Mouse (Mus musculus) stomach, embryonic 15.5 days (tissue): ENCODE measurements around the gene Nr4a2. TPM values are rescaled to one million over a fixed set of nuclear protein-coding genes. Genes with fewer than 3 reads are reported as not detected.

ENCODE experiments used
- ATAC-seq: fragments of 200-750 bp; cut with Nextera tagmentation; 2 replicates; pipeline ENCODE4 v1.8.0; 2017; ENCODE audit warnings: low read depth, moderate number of reproducible peaks, moderate TSS enrichment; ENCODE audit not compliant: insufficient read depth, low FRiP score
- H3K27ac ChIP-seq: fragments of 300-500 bp; sonication (generic); 2 replicates; pipeline ENCODE4 v1.5.1; 2015; ENCODE audit warnings: mild to moderate bottlenecking, inconsistent platforms
- H3K27me3 ChIP-seq: fragments of 300-500 bp; sonication (generic); replicated peaks from 2 replicates; pipeline ENCODE4 v1.6.1; 2015; ENCODE audit warnings: inconsistent platforms
- H3K36me3 ChIP-seq: fragments of 300-500 bp; sonication (generic); 2 replicates; pipeline ENCODE4 v1.6.1; 2015; ENCODE audit warnings: inconsistent platforms
- H3K4me1 ChIP-seq: fragments of 300-500 bp; sonication (generic); 2 replicates; pipeline ENCODE4 v1.6.1; 2015; ENCODE audit warnings: inconsistent platforms
- H3K4me2 ChIP-seq: fragments of 300-500 bp; sonication (generic); 2 replicates; pipeline ENCODE4 v1.6.1; 2015; ENCODE audit warnings: mild to moderate bottlenecking, inconsistent platforms
- H3K4me3 ChIP-seq: fragments of 300-500 bp; sonication (generic); replicated peaks from 2 replicates; pipeline ENCODE4 v1.5.1; 2015; ENCODE audit warnings: inconsistent platforms
- H3K9ac ChIP-seq: fragments of 300-500 bp; sonication (generic); 2 replicates; pipeline ENCODE4 v1.6.1; 2015; ENCODE audit warnings: inconsistent platforms
- H3K9me3 ChIP-seq: fragments of 300-500 bp; sonication (generic); 2 replicates; pipeline ENCODE4 v1.6.1; 2016; ENCODE audit warnings: inconsistent platforms
- WGBS: fragments of 180-500 bp; shearing (Covaris S2); methylation state at CpG from one replicate; pipeline ENCODE4 v1.1.7; 2015; 5-methylcytosine and 5-hydroxymethylcytosine counted together
- polyA plus RNA-seq: library from polyadenylated mRNA; unstranded; fragments of >200 nt; fragmentation: Nextera tagmentation; extraction: Ambion mirVana; gene quantifications from 2 replicates; pipeline ENCODE4 v1.2.1, GENCODE M21; 2015

Nr4a2 gene
- polyA plus RNA-seq, 1 experiment from 2014 or later = 7.0 TPM

DNA sequence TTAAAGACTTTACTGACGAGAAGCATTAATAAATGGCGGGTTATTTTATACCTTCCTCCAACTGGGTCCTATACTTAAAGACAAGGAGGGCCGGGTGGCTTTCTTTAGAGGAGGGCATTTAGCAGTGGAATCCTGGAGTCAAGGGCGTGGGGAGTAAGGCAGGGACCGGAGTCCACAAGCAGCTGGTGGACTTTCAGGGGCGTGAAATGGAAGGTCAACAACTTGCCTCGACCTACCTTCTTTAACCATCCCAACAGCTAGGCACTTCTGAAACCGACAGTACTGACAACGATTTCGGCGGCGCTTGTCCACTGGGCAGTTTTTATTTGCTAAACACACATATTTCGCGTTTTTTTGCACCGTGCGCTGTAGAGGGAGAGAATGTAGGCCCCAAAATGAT lies 13.4 kb downstream of the Nr4a2 start:
- H3K4me2 ChIP-seq = no peak overlapping the region
- 54% methylated on average over 16 of the region's 16 CpGs for WGBS
- H3K9me3 ChIP-seq = no peaks in the 10 kb centered on the region
- H3K4me1 ChIP-seq = peaks cover 4% of the 10 kb centered on the region; the same call in 1 of the 2 replicates
- H3K4me3 ChIP-seq = no peak overlapping the region
- no peak for ATAC-seq
- H3K36me3 ChIP-seq = no peaks in the 10 kb centered on the region
- no peak overlapping the region for H3K27ac ChIP-seq
- H3K27me3 ChIP-seq = peaks cover 55% of the 10 kb centered on the region
- H3K9ac ChIP-seq = no peak overlapping the region

- Histone ChIP-seq H3K27ac (no peak overlapping the region), H3K9me3 (no peaks in the 10 kb centered on the region), H3K4me1 (no peaks in the 10 kb centered on the region), H3K9ac (no peak overlapping the region), H3K4me2 (no peak overlapping the region), H3K4me3 (no peak overlapping the region), H3K27me3 (peaks cover 58% of the 10 kb centered on the region), H3K36me3 (no peaks in the 10 kb centered on the region)
- ATAC-seq = no peak
- WGBS = 29% methylated on average over 14 of the region's 14 CpGs
Measured at GRCm38 (mm10) chr2:57109926-57110325, 13.9 kb downstream of the Nr4a2 start.

- 46% methylated on average over 11 of the region's 11 CpGs for WGBS
- Histone ChIP-seq H3K9me3 (no peaks in the 10 kb centered on the region), H3K9ac (no peak overlapping the region), H3K27me3 (peaks cover 64% of the 10 kb centered on the region), H3K27ac (no peak overlapping the region), H3K4me3 (no peak overlapping the region), H3K4me1 (no peaks in the 10 kb centered on the region), H3K4me2 (no peak overlapping the region), H3K36me3 (no peaks in the 10 kb centered on the region)
- no peak for ATAC-seq
Measured at GRCm38 (mm10) chr2:57109301-57109700, 14.5 kb downstream of the Nr4a2 start.

- no peak overlapping the region for H3K4me2 ChIP-seq
- H3K27me3 ChIP-seq = peaks cover 68% of the 10 kb centered on the region
- H3K9ac ChIP-seq = no peak overlapping the region
- H3K9me3 ChIP-seq = no peaks in the 10 kb centered on the region
- no peak overlapping the region for H3K4me3 ChIP-seq
- no peak overlapping the region for H3K27ac ChIP-seq
- WGBS = 61% methylated on average over 7 of the region's 7 CpGs
- no peaks in the 10 kb centered on the region for H3K36me3 ChIP-seq
- ATAC-seq = no peak
- 0 out of 2 replicates have a peak, but pooled peaks cover under 1% of the 10 kb centered on the region for H3K4me1 ChIP-seq
Measured at GRCm38 (mm10) chr2:57108349-57108930, 15.4 kb downstream of the Nr4a2 start.

GRCm38 (mm10) chr2:57105401-57105800 lies 18.4 kb downstream of the Nr4a2 start:
- peaks cover 13% of the 10 kb centered on the region for H3K4me1 ChIP-seq
- H3K9me3 ChIP-seq = no peaks in the 10 kb centered on the region
- no peak for ATAC-seq
- 28% methylated on average over 7 of the region's 7 CpGs for WGBS
- no peak overlapping the region for H3K4me3 ChIP-seq
- no peak overlapping the region for H3K27ac ChIP-seq
- no peak overlapping the region for H3K4me2 ChIP-seq
- no peaks in the 10 kb centered on the region for H3K36me3 ChIP-seq
- peaks cover 71% of the 10 kb centered on the region for H3K27me3 ChIP-seq
- H3K9ac ChIP-seq = no peak overlapping the region

DNA sequence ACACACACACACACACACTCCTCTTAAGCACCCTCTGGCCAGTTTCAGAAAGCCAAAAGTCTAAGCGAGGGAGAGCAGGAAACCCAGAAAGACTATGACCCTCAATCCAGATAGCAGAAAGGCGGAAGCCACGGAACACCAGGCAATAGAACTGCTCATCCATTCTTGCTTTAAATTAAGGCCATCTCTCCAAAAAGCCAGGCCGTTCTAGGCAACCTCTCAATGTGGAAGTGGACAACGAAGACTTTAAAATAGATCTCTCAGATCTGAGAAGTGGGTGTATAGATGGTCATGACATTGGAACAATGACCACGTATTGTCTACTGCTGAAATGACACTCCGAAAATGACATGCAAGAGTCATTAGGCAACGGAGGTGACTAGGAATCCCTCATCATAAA lies 19.1 kb downstream of the Nr4a2 start:
- no peak overlapping the region for H3K9ac ChIP-seq
- ATAC-seq = no peak

GRCm38 (mm10) chr2:57103845-57104660 lies 19.8 kb downstream of the Nr4a2 start:
- Histone ChIP-seq H3K4me3 (peak overlapping the region; percentile 39; the same call in 1 of the 2 replicates), H3K27me3 (peaks cover 60% of the 10 kb centered on the region), H3K36me3 (no peaks in the 10 kb centered on the region), H3K4me1 (peaks cover 13% of the 10 kb centered on the region), H3K9me3 (no peaks in the 10 kb centered on the region), H3K27ac (no peak overlapping the region), H3K4me2 (peak overlapping the region; percentile 79), H3K9ac (no peak overlapping the region)
- ATAC-seq = no peak
- 4% methylated on average over 25 of the region's 26 CpGs for WGBS

More for the DNA sequence above, 19.1 kb downstream of the Nr4a2 start:
- 12% methylated on average over 8 of the region's 8 CpGs for WGBS
- Histone ChIP-seq H3K27me3 (peaks cover 64% of the 10 kb centered on the region), H3K36me3 (no peaks in the 10 kb centered on the region), H3K4me2 (no peak overlapping the region), H3K9me3 (no peaks in the 10 kb centered on the region), H3K4me3 (no peak overlapping the region), H3K27ac (no peak overlapping the region), H3K4me1 (peaks cover 13% of the 10 kb centered on the region)

DNA sequence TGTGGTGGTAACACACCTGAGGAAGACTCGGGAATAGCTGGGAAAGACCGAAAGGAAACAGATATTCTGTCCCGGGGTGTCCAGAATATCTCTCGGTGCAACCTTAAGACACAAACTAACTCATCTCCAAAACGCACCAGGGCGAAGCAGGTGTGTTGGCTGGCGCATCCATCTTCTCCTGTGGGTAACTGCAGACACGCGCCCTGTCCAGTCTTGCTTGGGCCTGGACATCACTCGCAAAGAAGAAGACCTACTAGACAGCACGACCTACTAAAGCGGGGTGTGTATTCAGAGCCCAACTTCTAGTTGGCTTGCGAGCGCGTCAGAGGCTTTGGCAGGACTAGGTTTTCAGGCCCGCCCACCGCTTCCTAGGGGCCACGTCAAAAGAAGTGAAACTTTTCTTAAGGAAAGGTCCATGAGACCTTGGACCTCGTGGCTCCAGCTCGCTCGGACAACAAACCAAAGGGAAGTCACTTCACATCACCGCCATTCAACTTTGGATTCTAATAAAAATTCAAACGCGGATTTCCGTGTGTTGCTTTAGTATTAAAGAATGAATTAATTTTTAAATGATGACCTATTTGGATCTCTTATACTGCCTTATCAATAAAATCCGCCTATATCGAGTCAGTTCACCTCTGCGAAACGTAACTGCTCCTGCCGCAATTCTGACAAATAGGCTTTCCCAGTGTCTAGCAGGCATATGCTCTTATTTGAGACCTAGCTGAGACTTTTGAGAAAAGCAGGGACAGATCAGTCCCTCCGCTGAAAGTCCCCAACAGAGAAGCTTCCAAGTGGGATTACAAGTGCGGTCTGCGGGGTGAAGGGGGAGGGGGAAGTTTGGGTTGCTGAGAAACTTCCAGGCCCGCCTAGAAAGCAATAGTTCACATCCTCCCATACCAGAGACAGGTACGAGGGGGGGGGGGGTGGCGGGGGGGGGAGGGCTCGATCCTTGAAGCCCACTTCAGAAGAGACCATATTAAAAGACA lies 20.7 kb downstream of the Nr4a2 start:
- Histone ChIP-seq H3K9me3 (no peaks in the 10 kb centered on the region), H3K4me1 (peaks cover 13% of the 10 kb centered on the region), H3K4me3 (peak overlapping the region; percentile 39), H3K27me3 (peaks cover 56% of the 10 kb centered on the region), H3K4me2 (peak overlapping the region; percentile 79), H3K9ac (no peak overlapping the region), H3K36me3 (no peaks in the 10 kb centered on the region), H3K27ac (no peak overlapping the region)
- WGBS = 3% methylated on average over 37 of the region's 37 CpGs
- ATAC-seq = no peak

DNA sequence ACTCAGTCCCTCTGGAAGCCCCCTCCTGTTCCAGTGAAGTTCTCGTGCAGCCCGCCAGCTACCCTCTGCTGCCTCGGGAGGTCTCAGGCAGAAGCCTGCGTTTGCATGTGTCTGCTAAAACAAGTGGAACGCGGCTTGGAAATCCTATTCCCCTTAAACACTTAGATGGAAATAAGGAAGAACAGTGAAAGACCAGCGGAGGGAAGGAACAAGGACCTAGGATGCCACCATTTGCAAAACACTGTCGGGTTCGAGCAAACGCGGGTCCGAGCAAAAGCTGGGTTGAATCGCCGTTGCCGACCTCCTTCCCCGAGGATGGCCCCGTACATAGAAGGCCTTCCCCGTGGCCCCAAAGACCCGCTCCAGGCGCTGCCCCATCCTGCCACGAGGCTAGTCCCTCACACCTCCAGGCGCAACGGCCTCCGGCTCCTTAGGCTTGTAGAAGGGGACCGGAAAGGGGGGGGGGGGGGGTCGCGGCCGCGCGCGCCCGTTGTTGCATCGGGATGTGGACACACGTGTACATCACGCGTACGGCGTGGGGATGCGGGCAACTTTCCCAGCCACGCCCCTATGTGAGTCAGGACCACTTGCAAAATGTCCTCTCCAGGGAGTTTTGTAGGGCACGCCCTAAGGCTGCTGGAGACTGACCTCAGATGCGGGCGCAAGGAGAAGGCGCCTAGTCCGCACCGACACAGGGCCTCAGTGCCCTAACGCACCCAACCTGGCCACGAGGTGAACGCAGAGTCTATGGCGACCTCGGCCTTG lies 21.5 kb downstream of the Nr4a2 start:
- Histone ChIP-seq H3K27ac (no peak overlapping the region), H3K4me1 (peaks cover 13% of the 10 kb centered on the region), H3K4me2 (peak overlapping the region; percentile 79), H3K9ac (no peak overlapping the region), H3K4me3 (peak overlapping the region; percentile 39), H3K9me3 (no peaks in the 10 kb centered on the region), H3K27me3 (peaks cover 58% of the 10 kb centered on the region), H3K36me3 (no peaks in the 10 kb centered on the region)
- ATAC-seq = peak; percentile 31; the same call in 1 of the 2 replicates
- 2% methylated on average over 45 of the region's 51 CpGs for WGBS

GRCm38 (mm10) chr2:57100241-57100640 lies 23.6 kb downstream of the Nr4a2 start:
- no peak for ATAC-seq
- Histone ChIP-seq H3K36me3 (no peaks in the 10 kb centered on the region), H3K4me3 (no peak overlapping the region), H3K27me3 (peaks cover 48% of the 10 kb centered on the region), H3K4me2 (no peak overlapping the region), H3K4me1 (peaks cover 13% of the 10 kb centered on the region), H3K9ac (no peak overlapping the region), H3K9me3 (no peaks in the 10 kb centered on the region), H3K27ac (no peak overlapping the region)
- 71% methylated on average over 3 of the region's 3 CpGs for WGBS

GRCm38 (mm10) chr2:57072452-57072851 lies 51.4 kb downstream of the Nr4a2 start:
- 79% methylated on average over 9 of the region's 9 CpGs for WGBS
- Histone ChIP-seq H3K27me3 (no peaks in the 10 kb centered on the region), H3K4me2 (no peak overlapping the region), H3K9me3 (no peaks in the 10 kb centered on the region), H3K36me3 (no peaks in the 10 kb centered on the region), H3K27ac (no peak overlapping the region), H3K4me1 (no peaks in the 10 kb centered on the region), H3K4me3 (no peak overlapping the region), H3K9ac (no peak overlapping the region)
- ATAC-seq = no peak
